Mouse (Mus musculus) bone marrow macrophage, adult 2 months (primary cell): Measurements from ENCODE around the gene Chil1.

Source experiments
- CTCF ChIP-seq: IDR thresholded peaks from 2 replicates; pipeline ENCODE4 v1.5.1; 2012; ENCODE audit warnings: low read depth, mild to moderate bottlenecking, low read length, moderate library complexity
- POLR2A ChIP-seq: IDR thresholded peaks from 2 replicates; pipeline ENCODE4 v1.6.1; 2012; ENCODE audit warnings: mild to moderate bottlenecking, low read depth, low read length, borderline replicate concordance

- TF ChIP-seq CTCF (no peak), POLR2A (no peak)
Measured at GRCm38 (mm10) chr1:134216629-134216971, 34.6 kb downstream of the Chil1 start.
